Mouse (Mus musculus) heart, adult 2 months (tissue): Measurements from ENCODE around the gene 9230104L09Rik. TPM values are rescaled to one million over a fixed set of nuclear protein-coding genes. Genes with fewer than 3 reads are reported as not detected.

ENCODE experiments used
- DNase-seq, 2 experiments: peaks; one replicate each; pipeline ENCODE4 v3.0.0; 2021
- H3K27ac ChIP-seq: fragments of 200-600 bp; 2 replicates; pipeline ENCODE4 v1.8.1; 2022
- H3K27me3 ChIP-seq: fragments of 200-500 bp; 2 replicates; pipeline ENCODE4 v1.6.1; 2012; ENCODE audit warnings: mild to moderate bottlenecking, low read length, inconsistent platforms, mixed read lengths; ENCODE audit not compliant: control insufficient read depth, insufficient read depth
- H3K36me3 ChIP-seq: fragments of 200-500 bp; 2 replicates; pipeline ENCODE4 v1.6.1; 2012; ENCODE audit warnings: low read length, inconsistent platforms; ENCODE audit not compliant: control insufficient read depth, insufficient read depth
- H3K4me1 ChIP-seq: fragments of 200-500 bp; 2 replicates; pipeline ENCODE4 v1.6.1; 2011; ENCODE audit warnings: low read length; ENCODE audit not compliant: control insufficient read depth, insufficient read depth
- H3K4me3 ChIP-seq: fragments of 200-600 bp; 2 replicates; pipeline ENCODE4 v1.8.1; 2022
- H3K79me2 ChIP-seq: fragments of 200-500 bp; replicated peaks from 2 replicates; pipeline ENCODE4 v1.6.1; 2012; ENCODE audit warnings: mild to moderate bottlenecking, inconsistent platforms, low read length, moderate library complexity, mixed read lengths; ENCODE audit not compliant: control insufficient read depth, insufficient read depth
- H3K9ac ChIP-seq: fragments of 200-500 bp; 2 replicates; pipeline ENCODE4 v1.6.1; 2012; ENCODE audit warnings: low read depth, mild to moderate bottlenecking, control low read depth, inconsistent platforms, low read length, mixed read lengths
- CTCF ChIP-seq: fragments of 200-600 bp; IDR thresholded peaks from 2 replicates; pipeline ENCODE4 v1.8.1; 2022; ENCODE audit warnings: antibody characterized with exemption, mild to moderate bottlenecking, moderate library complexity
- EP300 ChIP-seq: fragments of 200-500 bp; IDR thresholded peaks from 2 replicates; pipeline ENCODE4 v1.6.1; 2011; ENCODE audit warnings: low read depth, low read length, control low read depth; ENCODE audit not compliant: insufficient read depth
- POLR2A ChIP-seq: fragments of 200-500 bp; IDR thresholded peaks from 2 replicates; pipeline ENCODE4 v1.6.1; 2011; ENCODE audit warnings: mild to moderate bottlenecking, low read depth, low read length, control low read depth; ENCODE audit not compliant: insufficient read depth
- WGBS: fragments of 180-500 bp; shearing (Covaris S2); methylation state at CpG from one replicate; pipeline ENCODE4 v1.1.7; 2018; 5-methylcytosine and 5-hydroxymethylcytosine counted together
- intact Hi-C: fragments of 180-260 bp; cut with DNase I; formaldehyde crosslinking; loops from one replicate; pipeline ENCODE4 v1.15.1; 2025
- polyA plus RNA-seq: library from polyadenylated mRNA; depleted of rRNA; stranded (reverse); fragments of >200 nt; gene quantifications from 2 replicates; pipeline ENCODE4 v1.2.3, GENCODE M21; 2012
- total RNA-seq, 2 experiments: library from RNA; stranded (reverse); gene quantifications; 2 replicates each; pipeline ENCODE4 v1.2.3; 2021

Gene 9230104L09Rik
- total and polyA plus RNA-seq, 3 experiments, result 0.73 to 1.5 (median 0.80) TPM

GRCm38 (mm10) chr2:148870526-148870925 is 5.7 kb upstream of the 9230104L09Rik start:
- Histone ChIP-seq H3K27me3 (no peaks in the 10 kb centered on the region), H3K79me2 (peaks cover 8% of the 10 kb centered on the region), H3K9ac (no peak overlapping the region), H3K36me3 (peaks cover 15% of the 10 kb centered on the region), H3K4me1 (peaks cover 6% of the 10 kb centered on the region), H3K27ac (no peak overlapping the region), H3K4me3 (no peak overlapping the region)
- TF ChIP-seq POLR2A, result 0 out of 2 replicates have a peak, but pooled peaks have one; percentile 22
- no peak for TF ChIP-seq CTCF
- TF ChIP-seq EP300, result 0 out of 2 replicates have a peak, but pooled peaks have one; percentile 11
- DNase-seq, result no peak
- WGBS, result 80% methylated on average over 3 of the region's 3 CpGs
- intact Hi-C loops, result loop anchor here (10.0 kb wide), 1 partner anchor 466 kb away; the partner anchor contains the start of gene Thbd

- H3K4me3 ChIP-seq, result no peak overlapping the region
- H3K36me3 ChIP-seq, result peaks cover 15% of the 10 kb centered on the region
- H3K4me1 ChIP-seq, result peaks cover 10% of the 10 kb centered on the region
- 41% methylated on average over 1 of the region's 1 CpGs for WGBS
- intact Hi-C loops, result no loop called here
- peaks cover 2% of the 10 kb centered on the region; the same call in 1 of the 2 replicates for H3K79me2 ChIP-seq
- no peak overlapping the region for H3K27ac ChIP-seq
- H3K27me3 ChIP-seq, result no peaks in the 10 kb centered on the region
- no peak for DNase-seq
- TF ChIP-seq CTCF (no peak), POLR2A (no peak), EP300 (no peak)
- H3K9ac ChIP-seq, result no peak overlapping the region
Measured at GRCm38 (mm10) chr2:148868959-148869358, 4.1 kb upstream of the 9230104L09Rik start.

- H3K9ac ChIP-seq, result no peak overlapping the region
- intact Hi-C loops, result no loop called here
- TF ChIP-seq POLR2A (no peak), CTCF (peak; percentile 18; the same call in 1 of the 2 replicates), EP300 (no peak)
- no peaks in the 10 kb centered on the region for H3K27me3 ChIP-seq
- peaks cover 12% of the 10 kb centered on the region for H3K4me1 ChIP-seq
- DNase-seq, result no peak
- no peaks in the 10 kb centered on the region for H3K79me2 ChIP-seq
- H3K27ac ChIP-seq, result peak overlapping the region; percentile 74
- H3K4me3 ChIP-seq, result no peak overlapping the region
- H3K36me3 ChIP-seq, result peaks cover 11% of the 10 kb centered on the region
Measured at GRCm38 (mm10) chr2:148861693-148862092, 3.1 kb downstream of the 9230104L09Rik start.

GRCm38 (mm10) chr2:148860993-148861392 is 3.8 kb downstream of the 9230104L09Rik start:
- no peak overlapping the region for H3K9ac ChIP-seq
- H3K27me3 ChIP-seq, result no peaks in the 10 kb centered on the region
- H3K4me3 ChIP-seq, result no peak overlapping the region
- peaks cover 15% of the 10 kb centered on the region for H3K36me3 ChIP-seq
- TF ChIP-seq POLR2A (no peak), CTCF (no peak), EP300 (no peak)
- H3K4me1 ChIP-seq, result peaks cover 16% of the 10 kb centered on the region
- peak overlapping the region; percentile 74 for H3K27ac ChIP-seq
- DNase-seq, result no peak
- intact Hi-C loops, result no loop called here
- no peaks in the 10 kb centered on the region; the same call in 1 of the 2 replicates for H3K79me2 ChIP-seq
- WGBS, result 45% methylated on average over 4 of the region's 4 CpGs

GRCm38 (mm10) chr2:148857506-148857905 is 7.3 kb downstream of the 9230104L09Rik start:
- H3K27me3 ChIP-seq, result no peaks in the 10 kb centered on the region
- H3K27ac ChIP-seq, result peak overlapping the region; percentile 81
- peaks cover 15% of the 10 kb centered on the region for H3K36me3 ChIP-seq
- TF ChIP-seq CTCF (no peak), EP300 (no peak)
- no peak for DNase-seq
- peaks cover 12% of the 10 kb centered on the region for H3K4me1 ChIP-seq
- H3K9ac ChIP-seq, result no peak overlapping the region
- no peak overlapping the region for H3K4me3 ChIP-seq
- intact Hi-C loops, result no loop called here
- H3K79me2 ChIP-seq, result no peaks in the 10 kb centered on the region; the same call in 1 of the 2 replicates
- WGBS, result 47% methylated on average over 4 of the region's 4 CpGs

GRCm38 (mm10) chr2:148856630-148857400 is 8.0 kb downstream of the 9230104L09Rik start:
- H3K9ac ChIP-seq, result peak overlapping the region; percentile 48; the same call in 1 of the 2 replicates

More at GRCm38 (mm10) chr2:148856630-148857400, 8.0 kb downstream of the 9230104L09Rik start:
- Histone ChIP-seq H3K27me3 (no peaks in the 10 kb centered on the region), H3K79me2 (no peaks in the 10 kb centered on the region; the same call in 1 of the 2 replicates), H3K4me3 (peak overlapping the region; percentile 5; the same call in 1 of the 2 replicates), H3K4me1 (peaks cover 9% of the 10 kb centered on the region), H3K36me3 (peaks cover 15% of the 10 kb centered on the region), H3K27ac (peak overlapping the region; percentile 81)
- 12% methylated on average over 8 of the region's 8 CpGs for WGBS
- DNase-seq, result peak in 1 of 2 experiments; percentile 25
- TF ChIP-seq CTCF (no peak), POLR2A (peak; percentile 26; the same call in 1 of the 2 replicates)
- intact Hi-C loops, result no loop called here
